Mouse (Mus musculus) olfactory bulb, adult 2 months (tissue): ENCODE measurements at regions not wholly inside any gene's neighbourhood (a gene's known extent, or its start where the extent isn't known, plus 50 kb on each side); places are given as distances from the start of the nearest gene placed in this dataset.

Source experiments
- CTCF ChIP-seq: fragments of 200-500 bp; IDR thresholded peaks from 2 replicates; pipeline ENCODE4 v1.5.1; 2012; ENCODE audit warnings: low read depth, mild to moderate bottlenecking, low read length, moderate library complexity; ENCODE audit not compliant: insufficient read depth
- POLR2A ChIP-seq: fragments of 200-500 bp; IDR thresholded peaks from 2 replicates; pipeline ENCODE4 v1.6.1; 2012; ENCODE audit warnings: mild to moderate bottlenecking, low read depth, low read length, moderate library complexity; ENCODE audit not compliant: insufficient read depth

- TF ChIP-seq POLR2A (no peak), CTCF (no peak)
Observed at GRCm38 (mm10) chr1:81900843-81901242, 332.1 kb upstream of the Gm9747 start.
